Mouse (Mus musculus) embryonic facial prominence, embryonic 12.5 days (tissue): ENCODE data around the gene Adm2. TPM values are rescaled to one million over a fixed set of nuclear protein-coding genes. Genes with fewer than 3 reads are reported as not detected.
A peak's percentile ranks its signal among the peaks of the same experiment; 100 is the strongest.

ENCODE experiments used
- ATAC-seq: fragments of 200-750 bp; cut with Nextera tagmentation; 2 replicates; pipeline ENCODE4 v1.8.0; 2017; ENCODE audit not compliant: insufficient number of reproducible peaks, insufficient read depth, low FRiP score, low TSS enrichment
- H3K27ac ChIP-seq: fragments of 300-500 bp; sonication (generic); 2 replicates; pipeline ENCODE4 v1.5.1; 2016; ENCODE audit warnings: mild to moderate bottlenecking
- H3K27me3 ChIP-seq: fragments of 300-500 bp; sonication (generic); 2 replicates; pipeline ENCODE4 v1.6.1; 2016; ENCODE audit warnings: mild to moderate bottlenecking, moderate library complexity
- H3K36me3 ChIP-seq: fragments of 300-500 bp; sonication (generic); 2 replicates; pipeline ENCODE4 v1.6.1; 2016; ENCODE audit warnings: mild to moderate bottlenecking
- H3K4me1 ChIP-seq: fragments of 300-500 bp; sonication (generic); 2 replicates; pipeline ENCODE4 v1.6.1; 2016
- H3K4me2 ChIP-seq: fragments of 300-500 bp; sonication (generic); replicated peaks from 2 replicates; pipeline ENCODE4 v1.6.1; 2016; ENCODE audit warnings: mild to moderate bottlenecking, moderate library complexity
- H3K4me3 ChIP-seq: fragments of 300-500 bp; sonication (generic); 2 replicates; pipeline ENCODE4 v1.5.1; 2016; ENCODE audit warnings: mild to moderate bottlenecking
- H3K9ac ChIP-seq: fragments of 300-500 bp; sonication (generic); 2 replicates; pipeline ENCODE4 v1.6.1; 2016; ENCODE audit warnings: mild to moderate bottlenecking, moderate library complexity
- H3K9me3 ChIP-seq: fragments of 300-500 bp; sonication (generic); 2 replicates; pipeline ENCODE4 v1.6.1; 2016; ENCODE audit warnings: mild to moderate bottlenecking, moderate library complexity
- WGBS: fragments of 180-500 bp; shearing (Covaris S2); methylation state at CpG from one replicate; pipeline ENCODE4 v1.1.7; 2016; 5-methylcytosine and 5-hydroxymethylcytosine counted together
- polyA plus RNA-seq: library from polyadenylated mRNA; unstranded; fragments of >200 nt; fragmentation: Nextera tagmentation; extraction: Ambion mirVana; gene quantifications from 2 replicates; pipeline ENCODE4 v1.2.1, GENCODE M21; 2016

Gene Adm2
- polyA plus RNA-seq, 1 experiment from 2014 or later = not detected

DNA sequence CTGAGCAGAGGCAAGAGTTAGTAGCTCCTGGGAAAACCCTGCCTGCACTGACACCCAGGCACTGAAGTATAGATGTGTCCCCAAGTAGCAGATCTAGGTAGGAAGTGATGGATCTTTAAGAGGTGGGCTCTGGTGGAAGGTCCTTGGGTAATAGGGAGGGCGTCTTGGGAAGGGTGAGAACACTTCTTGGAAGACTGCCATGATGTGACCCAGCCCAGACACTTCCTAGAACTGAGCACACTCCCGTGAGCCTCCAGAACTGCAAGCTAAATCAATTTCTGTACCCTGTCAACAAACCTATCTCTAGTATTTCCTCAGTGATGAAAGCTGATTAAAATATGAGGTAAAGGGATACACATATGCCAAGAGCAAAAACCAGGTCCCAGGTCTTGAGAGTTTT is 29.7 kb upstream of the Adm2 start:
- WGBS = 88% methylated on average over 2 of the region's 2 CpGs
- Histone ChIP-seq H3K27me3 (no peaks in the 10 kb centered on the region), H3K4me2 (no peak overlapping the region), H3K9ac (no peak overlapping the region), H3K4me1 (no peaks in the 10 kb centered on the region), H3K9me3 (no peaks in the 10 kb centered on the region), H3K4me3 (no peak overlapping the region), H3K36me3 (peaks cover 94% of the 10 kb centered on the region), H3K27ac (no peak overlapping the region)
- ATAC-seq = no peak

DNA sequence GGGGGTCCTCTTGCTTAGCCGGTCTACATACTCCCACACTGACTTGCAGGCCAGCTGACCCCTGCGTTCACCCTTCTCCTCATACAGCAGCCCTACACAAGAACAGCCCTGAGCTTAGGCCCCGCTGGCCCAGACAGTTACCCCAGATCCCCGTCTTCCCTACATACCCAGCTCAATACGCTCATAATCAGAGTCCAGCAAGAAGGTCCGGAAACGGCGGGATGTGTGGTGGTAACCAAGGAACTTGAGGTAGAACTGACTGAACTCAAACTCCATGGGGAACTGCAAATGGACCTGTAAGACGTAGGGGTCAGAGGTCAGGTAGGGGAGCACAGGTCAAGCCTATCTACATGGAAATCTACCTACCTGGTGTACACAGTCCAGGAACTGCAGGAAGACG is 28.7 kb upstream of the Adm2 start:
- H3K4me2 ChIP-seq = no peak overlapping the region
- H3K27me3 ChIP-seq = no peaks in the 10 kb centered on the region
- ATAC-seq = no peak
- H3K9ac ChIP-seq = no peak overlapping the region
- no peaks in the 10 kb centered on the region for H3K9me3 ChIP-seq
- H3K4me1 ChIP-seq = no peaks in the 10 kb centered on the region
- no peak overlapping the region for H3K27ac ChIP-seq
- H3K4me3 ChIP-seq = no peak overlapping the region
- 91% methylated on average over 10 of the region's 10 CpGs for WGBS
- H3K36me3 ChIP-seq = peaks cover 90% of the 10 kb centered on the region

DNA sequence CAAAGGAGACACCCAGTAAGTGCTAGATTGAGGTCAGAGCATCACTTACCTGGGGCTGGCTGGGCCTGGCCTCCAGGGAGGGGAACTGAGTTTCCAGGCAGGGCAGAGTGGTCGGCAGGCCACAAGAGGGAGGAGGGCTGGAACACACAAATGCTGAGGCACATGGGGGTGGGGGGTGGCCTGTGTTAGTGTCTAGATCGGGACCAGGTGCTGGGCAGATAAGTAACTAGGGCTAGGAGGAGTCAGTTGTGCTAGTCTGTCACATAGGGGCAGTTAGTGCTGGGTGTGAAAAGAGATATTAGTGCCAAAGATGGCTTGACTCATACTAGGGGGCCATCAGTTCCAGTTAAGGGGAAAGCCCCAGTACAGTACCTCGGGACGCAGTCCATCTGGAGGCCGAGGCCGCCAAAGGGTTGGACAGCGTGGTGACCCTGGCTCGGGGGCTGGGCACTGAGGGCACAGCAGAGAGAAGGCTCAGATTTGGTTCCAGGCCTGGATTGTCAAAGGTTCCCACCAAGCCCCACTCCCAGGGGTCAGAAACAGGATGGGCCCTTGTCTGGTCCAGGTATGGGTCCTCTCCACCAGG is 26.8 kb upstream of the Adm2 start:
- 88% methylated on average over 8 of the region's 8 CpGs for WGBS
- H3K4me2 ChIP-seq = no peak overlapping the region
- H3K36me3 ChIP-seq = peaks cover 90% of the 10 kb centered on the region

GRCm38 (mm10) chr15:89296465-89296864 is 26.1 kb upstream of the Adm2 start:
- WGBS = 93% methylated on average over 1 of the region's 1 CpGs
- Histone ChIP-seq H3K9me3 (no peaks in the 10 kb centered on the region), H3K27ac (no peak overlapping the region), H3K4me1 (no peaks in the 10 kb centered on the region), H3K36me3 (peaks cover 90% of the 10 kb centered on the region), H3K27me3 (no peaks in the 10 kb centered on the region), H3K4me2 (no peak overlapping the region), H3K4me3 (no peak overlapping the region), H3K9ac (no peak overlapping the region)
- no peak for ATAC-seq

More for the DNA sequence above, 26.8 kb upstream of the Adm2 start:
- H3K9ac ChIP-seq = no peak overlapping the region
- no peak overlapping the region for H3K4me3 ChIP-seq
- no peak overlapping the region for H3K27ac ChIP-seq
- H3K4me1 ChIP-seq = no peaks in the 10 kb centered on the region
- no peaks in the 10 kb centered on the region for H3K27me3 ChIP-seq
- no peaks in the 10 kb centered on the region for H3K9me3 ChIP-seq
- no peak for ATAC-seq

- 95% methylated on average over 2 of the region's 2 CpGs for WGBS
- Histone ChIP-seq H3K4me2 (no peak overlapping the region), H3K4me1 (no peaks in the 10 kb centered on the region), H3K9ac (no peak overlapping the region), H3K9me3 (no peaks in the 10 kb centered on the region), H3K27ac (no peak overlapping the region), H3K36me3 (peaks cover 90% of the 10 kb centered on the region), H3K4me3 (no peak overlapping the region), H3K27me3 (no peaks in the 10 kb centered on the region)
- no peak for ATAC-seq
These were observed 24.8 kb upstream of the Adm2 start for GRCm38 (mm10) chr15:89297695-89298094.

- Histone ChIP-seq H3K9ac (no peak overlapping the region), H3K27me3 (no peaks in the 10 kb centered on the region), H3K36me3 (peaks cover 90% of the 10 kb centered on the region), H3K4me3 (no peak overlapping the region), H3K27ac (no peak overlapping the region), H3K9me3 (no peaks in the 10 kb centered on the region), H3K4me1 (no peaks in the 10 kb centered on the region), H3K4me2 (no peak overlapping the region)
- ATAC-seq = no peak
- 93% methylated on average over 13 of the region's 13 CpGs for WGBS
These were observed 22.3 kb upstream of the Adm2 start for GRCm38 (mm10) chr15:89300180-89300579.

DNA sequence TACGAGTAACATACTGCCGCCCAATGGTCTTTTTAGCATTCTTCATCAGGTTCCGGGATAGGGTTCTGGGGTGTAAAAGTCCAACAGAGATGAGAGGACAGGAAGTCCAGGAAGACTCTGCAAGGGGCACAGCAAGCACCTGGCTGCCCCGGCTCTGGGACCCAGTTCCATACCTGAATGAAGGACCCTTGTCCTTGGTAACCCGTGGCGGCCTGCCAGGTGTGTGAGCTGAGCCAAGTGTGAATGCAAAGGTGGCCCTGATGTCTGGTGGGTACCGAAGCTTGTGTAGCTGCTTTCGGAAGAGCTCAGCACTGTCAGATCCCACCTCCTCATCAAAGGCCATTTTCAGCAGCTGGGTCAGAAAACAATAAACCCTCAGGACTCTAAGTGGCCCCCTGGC is 21.9 kb upstream of the Adm2 start:
- Histone ChIP-seq H3K36me3 (peaks cover 90% of the 10 kb centered on the region), H3K9me3 (no peaks in the 10 kb centered on the region)
- 93% methylated on average over 8 of the region's 8 CpGs for WGBS

DNA sequence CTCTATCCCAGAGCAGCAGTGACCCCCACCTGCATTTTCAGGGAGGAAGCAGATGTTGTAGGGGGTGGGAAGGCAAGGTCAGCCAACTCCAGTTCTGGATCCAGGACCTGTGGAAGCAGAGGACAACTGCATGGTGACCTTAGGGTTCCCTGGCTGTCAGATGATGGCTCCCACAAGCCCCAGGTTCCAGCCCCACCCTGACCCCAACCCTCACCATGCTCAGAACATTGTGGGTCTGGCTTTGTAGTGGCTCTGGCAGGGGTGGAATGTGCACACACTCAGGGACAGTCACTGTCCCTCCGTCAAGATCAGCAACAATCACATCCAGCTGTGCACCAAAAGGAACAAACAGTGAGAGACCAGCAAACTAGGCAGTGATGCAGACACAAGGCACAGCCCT is 16.6 kb upstream of the Adm2 start:
- Histone ChIP-seq H3K27ac (no peak overlapping the region), H3K9ac (no peak overlapping the region), H3K36me3 (peaks cover 68% of the 10 kb centered on the region), H3K4me1 (0 out of 2 replicates have a peak, but pooled peaks cover 3% of the 10 kb centered on the region), H3K4me3 (no peak overlapping the region), H3K9me3 (no peaks in the 10 kb centered on the region), H3K27me3 (no peaks in the 10 kb centered on the region), H3K4me2 (no peak overlapping the region)
- no peak for ATAC-seq
- 61% methylated on average over 1 of the region's 1 CpGs for WGBS

More for the DNA sequence above, 21.9 kb upstream of the Adm2 start:
- Histone ChIP-seq H3K4me1 (no peaks in the 10 kb centered on the region), H3K27me3 (no peaks in the 10 kb centered on the region), H3K4me3 (no peak overlapping the region), H3K4me2 (no peak overlapping the region), H3K27ac (no peak overlapping the region), H3K9ac (no peak overlapping the region)
- ATAC-seq = no peak

DNA sequence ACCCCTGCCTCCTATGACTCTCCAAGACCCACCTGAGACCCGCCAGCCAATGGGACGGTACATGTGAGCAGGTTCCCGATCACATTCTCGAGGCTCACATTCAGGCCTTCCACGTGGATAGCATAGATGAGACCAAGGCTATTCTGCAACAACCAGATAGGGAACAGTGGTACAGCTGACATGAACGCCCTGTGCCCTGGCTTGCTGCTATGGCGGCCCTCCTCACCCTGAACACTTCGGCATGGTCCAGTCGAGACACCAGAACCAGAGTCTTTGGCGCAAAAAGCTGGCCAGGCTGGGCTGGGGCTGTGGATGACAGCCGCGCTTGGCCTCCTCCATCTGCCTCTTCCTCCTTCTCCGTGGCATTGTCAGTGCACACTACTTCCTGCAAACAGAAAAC is 15.1 kb upstream of the Adm2 start:
- Histone ChIP-seq H3K4me1 (0 out of 2 replicates have a peak, but pooled peaks cover 3% of the 10 kb centered on the region), H3K9me3 (no peaks in the 10 kb centered on the region), H3K4me3 (no peak overlapping the region), H3K36me3 (peaks cover 53% of the 10 kb centered on the region), H3K27ac (no peak overlapping the region), H3K9ac (no peak overlapping the region), H3K27me3 (no peaks in the 10 kb centered on the region), H3K4me2 (no peak overlapping the region)
- WGBS = 91% methylated on average over 13 of the region's 13 CpGs
- ATAC-seq = no peak

DNA sequence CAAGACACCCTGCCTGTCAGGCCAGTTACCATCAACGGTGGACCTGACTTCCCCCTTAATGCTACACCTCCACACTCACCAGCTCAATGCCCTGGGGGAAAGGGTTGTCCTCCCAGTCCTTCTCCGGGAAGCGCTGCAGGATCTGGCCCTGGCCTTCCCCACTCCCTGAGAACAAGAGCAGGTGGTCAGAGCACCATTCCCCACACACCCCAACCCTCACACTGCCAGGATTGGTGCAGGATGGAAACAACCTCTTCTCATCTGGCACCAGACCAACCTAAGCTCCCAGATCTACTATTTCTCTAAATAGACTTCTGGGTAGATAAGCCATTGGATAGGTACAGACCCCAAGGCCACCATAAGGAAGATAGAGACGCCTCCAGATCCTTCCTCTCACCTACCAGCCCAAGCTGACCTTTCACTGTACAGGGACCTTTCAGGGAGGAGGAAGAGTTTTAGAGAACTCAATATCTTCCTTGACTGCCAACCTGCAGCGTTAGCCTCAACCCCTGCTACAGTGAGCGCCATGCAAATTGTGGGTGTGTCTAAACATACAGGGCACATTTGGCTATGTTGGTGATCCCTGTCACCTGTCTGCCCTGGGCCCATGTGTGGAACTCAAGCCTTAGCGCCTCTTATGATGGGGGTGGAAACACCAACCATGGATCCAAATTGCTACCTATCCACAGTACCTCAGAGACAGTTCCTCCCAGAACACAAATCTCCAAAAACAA is 13.9 kb upstream of the Adm2 start:
- 76% methylated on average over 7 of the region's 7 CpGs for WGBS
- no peak overlapping the region for H3K4me3 ChIP-seq
- no peaks in the 10 kb centered on the region for H3K9me3 ChIP-seq
- H3K4me2 ChIP-seq = no peak overlapping the region
- H3K9ac ChIP-seq = no peak overlapping the region
- H3K36me3 ChIP-seq = peaks cover 42% of the 10 kb centered on the region
- ATAC-seq = no peak
- no peaks in the 10 kb centered on the region for H3K27me3 ChIP-seq
- H3K4me1 ChIP-seq = peaks cover 11% of the 10 kb centered on the region
- no peak overlapping the region for H3K27ac ChIP-seq

DNA sequence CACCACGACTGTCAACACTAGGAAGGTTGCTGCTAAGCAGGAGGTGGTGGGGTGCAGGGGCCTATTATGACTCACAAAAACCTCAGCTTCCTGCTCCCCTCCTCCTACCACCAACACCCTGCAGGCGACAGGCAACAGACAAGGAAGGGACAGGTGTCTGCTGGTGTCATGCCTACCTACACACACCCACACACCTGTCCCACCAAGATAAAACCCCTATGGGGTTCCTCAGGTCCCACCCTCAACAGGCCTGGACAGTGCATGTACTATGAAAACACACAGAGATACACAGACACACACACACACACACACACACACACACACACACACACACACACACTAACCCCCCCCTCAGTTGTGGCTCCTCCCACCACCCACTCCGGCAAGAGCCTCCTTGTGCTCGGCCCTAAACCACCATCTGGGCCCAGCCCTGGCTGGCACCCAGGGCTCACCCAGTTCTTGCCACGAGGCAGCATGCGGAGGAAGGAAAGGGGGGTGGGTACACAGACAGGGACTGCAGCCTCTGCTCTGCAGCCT is 12.5 kb upstream of the Adm2 start:
- WGBS = 75% methylated on average over 6 of the region's 6 CpGs
- no peak overlapping the region for H3K9ac ChIP-seq

GRCm38 (mm10) chr15:89313359-89313758 is 9.2 kb upstream of the Adm2 start:
- H3K4me3 ChIP-seq = peak overlapping the region; percentile 97; the same call in 1 of the 2 replicates
- peaks cover 19% of the 10 kb centered on the region for H3K4me1 ChIP-seq
- H3K27me3 ChIP-seq = no peaks in the 10 kb centered on the region
- no peak overlapping the region for H3K9ac ChIP-seq
- no peak overlapping the region for H3K27ac ChIP-seq
- H3K9me3 ChIP-seq = no peaks in the 10 kb centered on the region
- no peak for ATAC-seq
- WGBS = 69% methylated on average over 4 of the region's 4 CpGs
- peak overlapping the region; percentile 72 for H3K4me2 ChIP-seq
- no peaks in the 10 kb centered on the region for H3K36me3 ChIP-seq

More for the DNA sequence above, 12.5 kb upstream of the Adm2 start:
- peaks cover 19% of the 10 kb centered on the region for H3K4me1 ChIP-seq
- H3K36me3 ChIP-seq = peaks cover 28% of the 10 kb centered on the region
- H3K27me3 ChIP-seq = no peaks in the 10 kb centered on the region
- H3K4me3 ChIP-seq = no peak overlapping the region
- H3K4me2 ChIP-seq = no peak overlapping the region
- no peak for ATAC-seq
- H3K27ac ChIP-seq = no peak overlapping the region
- H3K9me3 ChIP-seq = no peaks in the 10 kb centered on the region
